Mouse (Mus musculus) testis, postnatal 14 days (tissue): ENCODE measurements around the gene Rnf4.

Source experiments
- DNase-seq: peaks from one replicate; pipeline ENCODE4 v3.0.0; 2021; ENCODE audit warnings: low spot score

Gene Rnf4

GRCm38 (mm10) chr5:34336775-34337450 lies 824 bp downstream of the Rnf4 start:
- DNase-seq, result peak; percentile 80

GRCm38 (mm10) chr5:34340246-34340645 lies 4.2 kb downstream of the Rnf4 start:
- no peak for DNase-seq

DNA sequence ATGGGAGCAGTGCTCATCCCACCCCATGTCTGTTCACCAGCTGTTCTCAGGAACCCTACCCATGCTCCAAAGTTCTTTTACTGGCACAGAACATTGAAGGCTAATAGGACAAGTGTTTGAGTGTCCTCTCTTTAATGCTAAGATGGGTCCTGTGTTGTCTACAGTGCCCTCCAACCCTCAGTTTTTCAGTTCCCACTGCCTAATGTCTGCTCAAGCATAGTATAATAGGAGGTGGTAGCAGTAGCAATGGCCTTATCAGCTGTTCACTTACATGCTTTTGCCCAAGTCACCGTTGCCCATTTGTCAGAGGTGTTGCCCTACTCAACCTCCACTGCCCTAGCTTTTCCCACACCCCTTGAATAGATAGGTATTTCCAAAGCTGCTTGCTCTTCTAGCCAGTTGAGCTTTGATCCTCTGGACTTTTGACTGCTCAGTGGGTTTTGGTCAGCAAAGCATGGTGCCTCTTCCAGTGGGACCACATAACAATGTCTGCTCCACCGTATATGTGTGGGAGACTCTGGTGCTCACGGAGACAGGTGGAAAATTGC lies 16.1 kb downstream of the Rnf4 start:
- no peak for DNase-seq

GRCm38 (mm10) chr5:34360261-34360660 lies 24.2 kb downstream of the Rnf4 start:
- no peak for DNase-seq

- no peak for DNase-seq
Measured at GRCm38 (mm10) chr5:34363115-34363514, 27.0 kb downstream of the Rnf4 start.

DNA sequence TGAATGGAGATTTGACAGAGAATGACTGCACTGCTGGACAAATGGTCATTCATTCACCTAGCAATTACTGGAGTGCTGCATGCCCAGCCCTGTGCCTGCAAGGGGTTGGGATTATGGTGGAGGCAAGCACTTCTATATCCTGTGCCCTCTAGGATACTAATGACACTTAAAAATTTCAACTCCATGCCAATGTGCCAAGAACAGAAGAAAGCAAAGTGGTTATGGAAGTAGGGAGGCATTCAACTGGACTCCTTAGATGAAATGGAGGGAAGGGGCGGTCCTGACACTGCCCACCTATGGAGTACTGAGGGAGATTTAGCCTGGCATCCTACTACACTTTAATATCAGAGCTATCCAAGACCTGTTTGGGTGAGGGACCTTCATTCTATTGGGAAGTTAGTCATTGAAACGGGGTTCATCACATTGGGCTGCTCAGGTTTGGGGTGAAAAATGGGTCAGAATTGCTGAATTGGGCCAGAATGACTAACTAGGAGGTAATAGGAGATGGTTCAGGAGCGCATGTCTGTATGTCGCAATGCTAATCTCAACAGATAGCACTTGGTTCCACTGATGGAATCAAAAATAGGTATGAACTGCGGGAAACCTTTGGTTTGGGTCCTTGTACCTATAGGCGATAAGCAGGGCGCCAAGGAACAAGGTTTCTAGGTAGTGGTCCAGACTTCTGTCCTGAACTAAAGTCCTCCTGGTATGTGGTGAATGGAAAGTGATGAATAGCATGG lies 32.6 kb downstream of the Rnf4 start:
- no peak for DNase-seq

- peak; percentile 98 for DNase-seq
Measured at GRCm38 (mm10) chr5:34369341-34370021, 33.4 kb downstream of the Rnf4 start, which contains the start of gene Fam193a. TSS of gene Fam193a (plus strand) at chr5:34369933.

DNA sequence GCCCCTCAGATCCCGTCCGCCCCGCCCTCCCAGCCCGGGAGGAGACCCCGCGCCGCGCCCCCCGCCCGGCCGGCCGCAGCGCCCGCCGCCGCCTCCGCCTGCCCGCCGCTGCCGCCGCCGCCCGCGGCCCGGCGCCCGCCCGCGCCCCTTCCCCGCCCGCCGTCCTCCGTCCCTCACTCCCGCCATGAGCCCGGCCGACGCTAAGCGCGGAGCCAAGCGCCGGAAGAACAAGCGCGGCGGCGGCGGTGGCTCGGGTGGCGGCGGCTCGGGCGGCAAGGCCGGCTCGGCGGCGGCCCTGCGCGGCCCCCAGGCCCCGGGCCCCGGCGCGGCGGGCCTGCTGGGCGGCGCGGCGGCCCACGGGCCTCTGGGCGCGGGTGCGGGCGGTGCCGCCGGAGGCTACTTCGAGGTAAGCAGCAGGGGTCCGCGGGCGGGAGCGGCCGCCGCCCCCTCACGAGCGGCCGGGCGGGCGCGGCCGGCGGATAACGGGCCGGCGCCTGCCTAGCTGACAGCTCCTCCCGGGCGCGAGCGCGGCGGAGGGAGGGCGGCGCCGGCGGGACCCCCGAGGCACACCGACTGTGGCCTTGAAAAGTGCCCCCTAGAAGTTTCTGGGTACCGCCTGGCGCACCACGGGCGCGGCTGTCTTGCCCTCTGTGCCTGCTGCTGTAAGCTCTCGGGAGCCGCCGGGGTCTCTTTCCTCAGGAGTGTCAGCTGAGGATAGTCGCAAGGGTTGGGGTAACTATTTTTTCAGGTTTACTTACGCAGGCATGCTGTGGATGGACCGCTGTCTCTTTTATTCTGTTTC lies 34.1 kb downstream of the Rnf4 start:
- peak; percentile 70 for DNase-seq

GRCm38 (mm10) chr5:34370840-34371239 lies 34.8 kb downstream of the Rnf4 start:
- DNase-seq, result no peak

GRCm38 (mm10) chr5:34372141-34372540 lies 36.1 kb downstream of the Rnf4 start:
- no peak for DNase-seq

GRCm38 (mm10) chr5:34372541-34372940 lies 36.5 kb downstream of the Rnf4 start:
- DNase-seq, result no peak

DNA sequence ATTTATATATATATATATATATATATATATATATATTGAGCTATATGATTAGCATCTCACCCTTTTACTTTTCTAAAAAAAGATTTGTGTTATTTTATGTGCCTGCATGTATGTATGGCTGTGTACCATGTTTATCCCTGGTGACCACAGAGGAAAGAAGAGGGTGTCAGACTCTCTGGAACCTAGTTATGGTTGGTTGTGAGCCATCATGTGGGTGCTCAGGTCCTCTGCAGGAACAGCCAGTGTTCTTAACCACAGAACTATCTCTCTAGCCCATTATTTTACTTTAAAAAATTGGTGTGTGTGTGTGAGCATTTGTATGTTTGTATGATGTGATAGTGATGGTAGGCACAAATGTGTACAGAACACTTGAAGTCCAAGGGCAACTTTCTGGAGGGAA lies 42.7 kb downstream of the Rnf4 start:
- DNase-seq, result no peak

DNA sequence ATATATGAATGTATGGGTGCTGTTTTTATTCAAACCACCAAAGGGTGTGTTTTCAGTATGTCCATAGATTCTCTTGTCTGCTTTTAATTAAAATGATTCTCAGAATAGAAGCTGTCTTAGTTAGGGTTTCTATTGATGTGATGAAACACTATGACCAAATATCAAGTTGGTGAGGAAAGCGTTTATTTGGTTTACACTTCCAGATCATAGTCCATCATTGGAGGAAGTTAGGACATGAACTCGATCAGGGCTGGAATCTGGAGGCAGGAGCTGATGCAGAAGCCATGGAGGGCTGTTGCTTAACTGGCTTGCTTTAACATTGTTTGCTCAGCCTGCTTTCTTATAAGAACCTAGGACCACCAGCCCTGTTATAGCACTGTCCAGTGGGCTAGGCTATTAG lies 45.6 kb downstream of the Rnf4 start:
- no peak for DNase-seq

DNA sequence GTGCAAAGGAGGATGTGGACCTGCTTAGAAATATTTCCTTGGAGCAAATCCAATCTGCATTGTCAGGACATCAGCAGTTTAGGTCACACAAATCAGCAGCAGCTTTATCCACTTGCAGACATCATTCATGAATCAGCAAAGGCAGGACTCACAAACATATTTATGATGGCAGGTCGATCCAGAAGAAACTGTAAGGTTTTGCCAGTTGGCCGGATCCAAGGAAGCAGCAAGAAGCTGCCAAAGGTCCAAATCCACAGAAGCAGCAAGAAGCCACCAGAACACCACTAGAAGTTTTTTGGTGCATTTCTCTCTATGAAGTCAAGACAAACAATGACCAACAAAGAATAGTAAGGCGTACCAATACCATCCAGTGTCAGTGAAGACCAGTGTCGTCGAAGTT lies 49.5 kb downstream of the Rnf4 start:
- DNase-seq, result no peak

DNA sequence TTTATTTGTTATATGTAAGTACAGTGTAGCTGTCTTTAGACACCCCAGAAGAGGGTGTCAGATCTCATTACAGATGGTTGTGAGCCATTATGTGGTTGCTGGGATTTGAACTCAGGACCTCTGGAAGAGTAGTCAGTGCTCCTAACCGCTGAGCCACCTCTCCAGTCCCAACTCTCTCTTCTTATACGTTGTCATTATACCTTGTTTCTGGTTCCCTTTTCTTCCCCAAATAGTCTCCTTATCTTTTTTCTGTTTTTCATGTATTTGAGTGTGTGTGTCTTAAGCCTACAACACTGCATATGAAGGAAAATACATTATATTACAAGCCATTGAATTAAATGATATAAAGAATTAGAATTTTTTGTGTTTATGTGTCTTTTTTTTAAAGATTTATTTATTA lies 50.7 kb downstream of the Rnf4 start:
- DNase-seq, result no peak

DNA sequence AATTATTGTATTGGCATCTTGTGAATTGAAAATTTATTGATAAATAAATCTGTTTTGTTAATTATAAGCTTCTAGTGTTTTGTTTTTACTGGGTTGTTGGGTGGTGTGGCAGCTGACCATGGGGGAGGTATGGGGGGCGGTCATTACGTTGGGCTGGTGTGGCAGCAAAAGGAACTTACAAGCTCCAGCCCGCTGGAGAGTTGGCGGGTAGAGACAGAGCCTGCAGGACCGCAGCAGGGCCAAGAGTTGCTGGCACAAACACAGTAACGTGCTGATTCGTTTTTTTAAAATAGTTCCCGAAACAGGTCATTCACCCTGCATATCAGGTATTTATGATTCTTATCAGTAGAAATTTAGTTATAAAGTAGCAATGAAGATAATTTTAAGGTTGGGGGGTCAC lies 57.2 kb downstream of the Rnf4 start:
- DNase-seq, result no peak

GRCm38 (mm10) chr5:34395347-34395746 lies 59.3 kb downstream of the Rnf4 start:
- DNase-seq, result no peak

DNA sequence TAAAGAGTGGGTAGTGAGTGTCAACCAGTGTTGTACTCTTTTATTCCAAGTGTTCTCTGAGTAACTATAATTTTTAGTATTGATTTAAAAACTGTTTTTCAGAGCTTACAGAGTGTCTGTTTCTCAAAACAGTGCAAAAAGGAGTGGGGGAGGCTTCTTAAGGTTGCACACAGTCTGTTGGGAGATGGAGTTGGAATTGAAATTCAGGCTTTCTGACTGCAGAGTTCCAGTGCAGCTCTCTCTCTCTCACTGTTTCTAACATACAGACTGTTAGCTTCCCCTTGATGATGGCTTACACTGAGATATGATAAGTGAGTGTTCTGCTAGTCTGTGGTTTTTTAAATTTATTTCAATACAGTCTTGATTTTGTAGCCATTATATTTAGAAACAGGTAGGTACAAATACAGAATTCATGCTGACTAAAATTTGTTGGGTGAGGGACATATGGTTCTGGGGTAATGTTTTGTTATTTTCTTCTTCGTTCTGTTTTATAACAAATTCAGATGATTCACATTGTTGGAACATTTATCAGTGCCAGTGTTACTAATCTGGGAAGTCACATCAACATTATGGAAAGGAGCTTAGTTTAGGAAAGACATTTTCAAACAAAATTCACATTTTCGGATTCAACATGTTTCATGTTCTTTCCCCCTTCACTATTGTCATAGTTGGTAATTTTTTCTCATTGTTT lies 59.9 kb downstream of the Rnf4 start:
- no peak for DNase-seq

DNA sequence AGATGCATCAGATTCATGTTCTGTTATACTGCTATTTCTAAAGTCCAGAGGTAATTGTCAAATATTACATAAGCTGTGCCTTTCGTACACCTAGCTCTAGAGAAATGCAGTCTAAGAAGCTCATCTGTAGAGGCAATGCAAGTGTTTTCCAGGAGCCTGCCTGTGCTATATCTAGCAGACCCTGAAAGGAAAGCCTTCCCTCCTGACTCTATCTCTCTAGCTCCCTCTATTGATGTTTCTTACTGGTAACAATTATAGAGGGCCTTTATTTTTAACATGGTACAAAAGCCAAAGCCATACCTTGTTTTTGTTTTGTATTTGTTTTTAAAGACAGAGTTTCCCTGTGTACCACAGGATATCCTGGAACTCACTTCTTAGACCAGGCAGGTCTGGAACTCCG lies 61.8 kb downstream of the Rnf4 start:
- DNase-seq, result no peak

- DNase-seq, result no peak
Measured at GRCm38 (mm10) chr5:34398326-34398725, 62.2 kb downstream of the Rnf4 start.
